Mouse (Mus musculus): ENCODE measurements around the gene Iqcg.
"Not testable (repeated sequence)": the region's sequence is repeated elsewhere in the genome, so short reads cannot be mapped to it uniquely, and the experiment has no call there.

Gene Iqcg

DNA sequence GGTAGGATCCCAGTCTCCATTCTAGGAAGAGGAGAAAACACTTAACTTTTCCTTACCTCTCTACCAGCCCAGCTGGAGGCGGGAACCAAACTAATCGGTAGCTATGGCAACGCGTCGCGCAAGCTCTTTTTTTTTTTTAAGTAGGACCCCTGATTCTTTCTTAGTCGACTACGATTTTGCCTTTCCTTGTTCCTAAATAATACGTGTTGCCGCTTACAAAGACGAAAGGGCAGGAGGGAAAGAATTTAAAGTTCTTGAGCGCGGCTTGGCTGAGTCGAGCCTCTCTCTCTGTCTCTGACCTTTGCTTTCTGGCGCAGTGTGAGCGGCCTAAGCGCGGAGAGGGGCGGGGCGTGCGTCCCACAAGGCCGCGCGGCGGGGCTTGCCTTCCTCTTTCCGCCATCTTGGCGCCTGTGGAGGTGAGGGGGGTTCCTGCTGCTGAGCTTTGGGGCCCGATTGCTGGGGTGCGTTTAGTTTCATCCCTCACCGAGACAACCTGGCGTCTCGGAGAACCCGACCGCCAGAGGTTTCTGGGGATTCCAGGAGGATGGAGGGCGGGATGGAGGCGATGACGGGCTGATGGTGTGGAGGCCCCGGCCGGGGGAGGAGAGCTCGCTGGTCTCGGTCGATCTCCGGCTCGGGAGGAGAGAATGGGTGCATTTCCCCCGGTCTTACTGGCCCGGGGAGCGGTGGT lies at the start of gene Iqcg, which contains the start of gene Rpl35a:
TSS of gene Iqcg (minus strand) at position 124 of the 691 bp plus-strand sequence.
TSS of gene Rpl35a (plus strand) at position 359 of the 691 bp plus-strand sequence.
- DNase-seq (ENCODE audit: low spot score), result peak; percentile 88

DNA sequence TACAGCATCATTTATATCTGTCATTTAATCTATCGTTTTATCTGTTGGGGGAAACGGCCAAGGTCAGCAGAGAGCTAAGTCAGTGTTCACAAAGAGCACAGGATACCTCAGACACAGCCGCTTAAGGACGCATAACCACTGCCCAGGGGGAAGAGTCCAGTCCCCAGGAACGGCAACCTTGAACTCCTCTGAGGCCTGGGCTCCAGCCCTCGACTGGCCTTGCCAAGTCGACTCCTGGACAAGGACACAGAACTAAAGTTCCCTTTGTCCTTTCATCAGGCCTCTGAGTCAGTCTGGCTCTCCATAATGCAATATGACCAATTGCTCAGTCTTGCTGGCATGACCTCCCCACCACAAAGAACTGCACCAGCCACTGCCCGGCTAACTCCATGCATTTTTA lies 29.6 kb upstream of the Iqcg start:
- DNase-seq (ENCODE audit: low spot score), result no peak

DNA sequence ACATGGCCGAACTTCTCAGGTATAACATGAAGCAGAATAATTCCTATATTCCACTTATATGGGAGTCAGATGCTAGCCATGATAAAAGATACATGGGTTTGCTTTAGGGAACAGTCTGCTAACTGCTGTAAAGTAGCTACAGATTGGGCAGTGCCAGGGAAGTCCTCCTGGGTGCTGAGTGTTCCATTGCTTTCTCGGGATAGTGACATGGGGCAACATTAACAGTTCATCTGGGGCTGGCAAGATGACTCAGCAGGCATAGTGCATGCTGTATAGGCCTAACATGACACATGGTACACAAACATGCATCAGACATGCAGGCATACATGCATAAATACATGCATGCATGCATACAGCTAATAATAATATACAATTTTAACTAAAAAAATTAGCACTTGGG lies 28.0 kb upstream of the Iqcg start:
- no peak for DNase-seq (ENCODE audit: low spot score)

DNA sequence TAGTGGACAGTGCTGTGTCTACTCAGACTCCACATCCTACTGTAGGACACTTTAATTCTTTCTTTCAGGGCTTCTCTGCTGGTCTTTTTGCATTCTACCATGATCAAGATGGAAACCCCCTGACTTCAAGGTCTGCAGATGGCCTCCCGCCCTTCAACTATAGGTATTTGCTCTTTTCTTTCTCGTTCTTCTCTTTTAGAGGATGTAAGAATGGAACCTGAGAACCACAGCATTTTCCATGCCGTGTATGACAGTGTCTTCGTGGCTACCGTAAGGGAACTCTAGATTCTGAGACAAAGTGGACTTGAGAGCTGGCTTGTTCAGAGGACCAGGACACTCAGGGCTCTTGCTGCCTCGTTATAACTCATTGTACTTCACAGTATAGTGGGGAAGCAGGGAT lies 26.9 kb upstream of the Iqcg start:
- DNase-seq (ENCODE audit: low spot score), result no peak

DNA sequence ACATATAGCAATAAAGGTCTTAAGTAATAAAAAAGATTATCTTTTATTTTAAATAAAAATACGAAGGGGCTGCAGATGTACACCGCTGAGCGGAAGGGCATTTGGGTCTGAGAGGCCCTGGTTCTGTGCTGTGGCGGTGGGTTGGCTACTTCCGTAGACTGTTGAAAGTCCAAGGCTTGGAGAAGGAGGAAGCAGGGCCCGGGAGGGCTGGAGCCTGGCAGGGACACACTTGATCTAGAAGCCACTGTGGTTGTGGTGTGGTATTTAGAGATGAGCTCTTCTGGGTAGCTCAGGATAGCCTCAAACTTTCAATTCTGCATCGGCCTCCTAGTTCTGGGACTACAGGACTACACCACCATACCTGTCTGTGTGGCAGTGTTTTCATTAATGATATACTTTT lies 24.0 kb upstream of the Iqcg start:
- no peak for DNase-seq (ENCODE audit: low spot score)

DNA sequence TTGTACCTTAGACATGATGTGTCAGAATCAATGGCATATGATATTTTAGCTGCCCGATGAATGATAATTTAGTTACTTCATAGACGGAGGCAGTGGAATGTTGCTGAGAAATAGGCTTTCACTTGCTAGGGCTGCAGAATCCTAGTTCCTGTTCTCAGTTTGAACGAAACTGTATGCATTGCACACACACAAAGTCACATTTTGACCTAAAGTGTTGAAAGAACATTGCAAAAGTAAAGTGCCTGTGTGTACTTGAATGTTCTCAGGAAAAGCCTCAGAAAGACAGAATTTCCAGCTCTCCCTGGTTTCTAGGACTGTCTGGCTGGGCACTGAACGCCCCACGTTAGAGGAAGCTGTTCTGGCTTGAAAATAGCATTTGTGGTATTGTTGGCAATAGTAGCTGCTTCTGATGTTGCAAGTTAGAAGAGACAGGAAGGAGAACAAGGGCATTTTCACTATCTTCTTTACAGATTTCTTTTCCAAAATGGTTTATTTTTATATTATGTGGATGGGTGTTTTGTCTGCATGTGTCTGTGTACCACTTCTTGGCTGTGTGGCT lies 21.1 kb upstream of the Iqcg start:
- DNase-seq (ENCODE audit: low spot score), result no peak

DNA sequence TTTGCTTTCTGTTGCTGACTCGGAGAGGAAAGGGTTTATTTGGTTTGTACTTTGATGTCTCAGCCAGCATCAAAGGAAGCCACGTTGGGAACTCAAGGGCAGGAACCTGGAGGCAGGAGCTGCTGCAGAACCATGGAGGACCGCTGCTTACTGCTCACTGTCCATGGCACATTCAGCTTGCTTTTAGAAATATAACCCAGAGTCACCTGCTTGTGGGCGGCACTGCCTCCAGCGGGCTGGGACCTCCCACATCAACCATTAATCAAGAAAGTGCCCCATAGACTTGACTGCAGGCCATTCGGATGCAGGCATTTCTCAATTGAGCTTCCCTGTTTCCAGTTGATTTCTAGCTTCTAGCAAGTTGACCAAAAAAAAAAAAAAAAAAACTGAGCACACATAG lies 20.1 kb upstream of the Iqcg start:
- DNase-seq (ENCODE audit: low spot score), result no peak

DNA sequence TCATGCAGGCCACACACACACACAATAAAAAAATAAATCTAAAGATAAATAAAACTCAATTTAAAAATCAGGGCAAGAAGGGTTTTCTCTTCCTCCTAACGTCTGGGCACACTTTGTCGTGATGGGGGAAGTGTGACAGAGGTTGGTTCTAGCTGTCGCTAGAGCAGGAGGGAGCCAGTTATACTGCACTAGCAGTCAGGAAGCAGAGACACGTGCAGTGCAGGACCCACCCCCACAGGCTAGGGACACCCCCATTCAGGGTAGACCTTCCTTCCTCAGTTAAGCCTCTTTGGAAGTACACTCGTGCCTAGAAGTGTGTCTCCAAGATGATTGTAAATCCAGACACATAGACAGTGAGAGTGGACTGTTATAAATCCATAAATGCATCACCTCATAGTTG lies 18.9 kb upstream of the Iqcg start:
- no peak for DNase-seq (ENCODE audit: low spot score)

DNA sequence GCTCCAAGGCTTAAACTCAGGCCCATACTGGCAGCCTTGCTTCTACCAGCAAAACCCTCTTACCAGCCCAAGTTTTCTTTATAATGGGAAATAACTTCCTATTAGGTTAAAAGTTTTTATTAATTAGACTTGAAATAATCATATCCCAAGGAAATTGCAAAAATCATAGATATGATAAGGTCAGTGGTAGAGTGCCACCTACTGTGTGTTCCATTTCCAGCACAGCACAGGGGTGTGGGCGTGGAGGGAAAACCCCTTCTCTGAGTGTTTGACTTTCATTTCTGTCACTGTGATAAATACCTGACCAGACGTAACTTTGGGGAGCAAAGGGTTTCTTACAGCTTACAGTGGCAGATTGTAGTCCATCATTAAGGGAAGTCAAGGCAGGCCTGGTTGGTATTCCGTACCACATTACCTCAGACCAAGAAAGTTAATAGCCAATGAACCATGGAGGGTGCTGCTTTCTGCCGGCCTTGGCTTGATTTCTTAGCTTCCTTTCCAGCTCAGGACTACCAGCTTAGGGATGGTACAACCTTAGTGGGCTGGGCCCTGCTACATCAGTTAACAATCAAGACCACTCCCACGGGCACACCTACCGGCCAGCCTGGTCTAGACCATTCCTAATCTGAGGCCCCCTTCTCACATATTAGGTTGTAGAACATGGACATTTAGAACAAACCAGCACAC lies 17.0 kb upstream of the Iqcg start:
- DNase-seq (ENCODE audit: low spot score), result no peak

DNA sequence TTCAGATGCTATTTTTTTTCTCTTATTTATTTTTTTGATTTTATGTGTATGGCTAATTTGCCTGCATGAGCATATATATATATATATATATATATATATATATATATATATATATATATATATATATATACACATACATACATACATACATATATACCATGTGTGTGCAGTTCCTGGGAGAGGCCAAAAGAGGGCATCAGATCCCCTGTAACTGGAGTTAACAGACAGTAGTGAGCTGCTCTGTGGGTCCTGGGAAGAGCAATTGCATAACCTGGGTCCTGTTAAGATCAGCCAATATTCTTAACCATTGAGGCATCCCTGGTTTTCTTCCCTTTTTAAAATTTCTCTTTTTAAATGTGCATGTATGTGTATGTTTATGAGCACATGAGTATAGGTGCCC lies 14.9 kb upstream of the Iqcg start:
- no peak for DNase-seq (ENCODE audit: low spot score)

DNA sequence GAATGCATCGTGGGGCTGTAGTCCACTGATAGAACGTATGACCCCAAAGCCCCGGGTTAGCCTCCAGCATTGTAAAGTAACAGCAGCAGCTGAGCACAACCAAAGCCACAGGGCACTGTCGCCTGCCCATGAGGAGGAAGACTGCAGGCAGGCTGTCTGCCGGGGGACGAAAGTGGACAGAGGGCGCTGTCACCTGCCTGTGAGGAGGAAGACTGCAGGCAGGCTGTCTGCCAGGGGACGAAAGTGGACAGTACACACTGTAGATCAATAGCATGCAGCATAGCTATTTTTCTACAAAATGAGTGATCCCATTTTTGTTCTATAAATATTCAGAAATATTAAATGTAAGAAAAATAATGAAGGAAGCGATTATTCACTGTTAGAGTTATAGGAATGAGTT lies 8.6 kb upstream of the Iqcg start:
- DNase-seq (ENCODE audit: low spot score), result no peak

DNA sequence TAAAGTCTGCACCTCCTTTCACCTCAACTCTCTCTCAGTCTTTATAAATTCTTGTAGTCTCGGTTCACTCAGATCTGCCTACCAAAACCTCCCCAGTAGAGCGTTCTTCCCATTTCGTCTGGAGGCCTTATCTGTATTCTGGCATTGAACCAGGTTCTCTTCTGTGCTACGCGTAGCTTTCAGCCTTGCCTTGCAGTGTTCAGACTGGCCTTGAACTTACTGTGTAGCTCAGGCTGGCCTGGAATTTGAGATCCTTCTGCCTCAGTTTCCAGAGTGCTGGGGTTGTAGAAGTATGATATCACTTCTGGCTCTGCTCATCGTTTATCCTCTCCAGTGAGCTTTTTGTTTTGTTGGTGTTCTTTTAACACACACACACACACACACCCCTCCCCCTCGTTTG lies 7.2 kb upstream of the Iqcg start:
- no peak for DNase-seq (ENCODE audit: low spot score)

DNA sequence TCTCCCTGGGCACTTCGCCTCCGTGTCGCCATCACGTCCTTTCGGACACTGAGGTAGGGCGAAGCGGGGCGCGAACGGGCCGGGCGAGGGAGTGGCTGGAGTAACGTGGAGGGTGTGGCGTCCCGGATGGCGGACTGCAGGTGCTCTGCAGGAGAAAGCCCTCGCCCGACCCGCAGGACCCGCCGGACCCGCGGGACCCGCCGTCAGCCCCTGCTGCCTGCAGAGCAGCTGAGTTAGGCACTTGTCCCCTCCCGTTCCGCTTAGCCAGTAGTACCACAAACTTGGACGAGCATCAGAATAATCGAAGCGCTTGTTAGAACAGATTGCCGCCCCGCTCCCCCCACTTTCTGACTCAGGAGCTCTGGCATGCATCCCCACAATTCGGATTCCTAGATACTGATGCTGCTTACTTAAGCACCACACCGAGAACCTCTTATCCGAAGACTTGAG lies 6.7 kb upstream of the Iqcg start:
- peak; percentile 21 for DNase-seq (ENCODE audit: low spot score)

DNA sequence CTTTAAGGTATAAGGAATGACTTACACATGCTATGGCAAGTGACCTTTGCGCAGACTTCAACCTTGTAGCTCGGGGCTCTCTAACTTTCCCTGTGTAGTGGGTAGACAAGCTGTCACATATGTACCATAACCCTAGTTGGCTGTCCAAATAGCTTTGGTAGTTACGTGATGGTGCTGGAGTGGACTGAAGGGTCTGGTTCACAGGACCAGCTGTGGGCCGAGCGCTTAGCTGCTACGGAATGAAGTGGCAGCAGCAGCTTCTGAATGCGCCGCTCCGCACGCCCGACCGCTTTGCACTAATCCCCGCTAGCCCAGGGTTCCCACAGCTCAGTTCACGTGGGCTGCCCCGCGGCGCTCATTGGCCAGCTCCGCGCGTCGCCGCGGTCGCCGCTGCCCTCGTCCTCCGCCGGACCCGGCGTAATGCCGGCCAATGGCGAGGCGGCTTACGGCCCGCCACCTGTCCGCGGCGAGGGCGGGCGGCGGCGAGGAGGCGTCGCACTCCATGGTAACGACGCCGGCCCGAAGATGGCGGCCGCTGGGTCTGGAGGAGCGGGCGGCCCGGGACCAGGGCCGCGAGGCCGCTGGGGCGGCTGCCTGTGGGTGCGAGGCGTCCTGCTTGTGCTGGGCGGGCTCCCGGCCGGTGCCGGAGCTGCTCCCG lies 6.1 kb upstream of the Iqcg start, which contains the start of gene Lmln:
TSS of gene Lmln (plus strand) at position 498 of the 658 bp plus-strand sequence.
- peak; percentile 92 for DNase-seq (ENCODE audit: low spot score)

DNA sequence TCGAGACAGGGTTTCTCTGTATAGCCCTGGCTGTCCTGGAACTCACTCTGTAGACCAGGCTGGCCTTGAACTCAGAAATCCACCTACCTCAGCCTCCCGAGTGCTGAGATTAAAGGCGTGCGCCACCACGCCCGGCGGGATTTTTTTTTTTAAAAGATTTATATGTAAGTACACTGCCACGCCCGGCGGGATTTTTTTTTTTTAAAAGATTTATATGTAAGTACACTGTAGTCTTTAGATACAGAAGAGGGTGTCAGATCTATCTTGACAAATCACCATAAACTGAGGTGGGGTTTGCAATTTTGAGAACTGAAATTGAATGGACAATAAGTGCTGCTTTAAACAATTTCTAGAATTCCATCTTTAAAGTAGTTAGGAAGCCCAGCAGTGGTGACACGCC lies 5.4 kb upstream of the Iqcg start:
- DNase-seq (ENCODE audit: low spot score), result no peak

DNA sequence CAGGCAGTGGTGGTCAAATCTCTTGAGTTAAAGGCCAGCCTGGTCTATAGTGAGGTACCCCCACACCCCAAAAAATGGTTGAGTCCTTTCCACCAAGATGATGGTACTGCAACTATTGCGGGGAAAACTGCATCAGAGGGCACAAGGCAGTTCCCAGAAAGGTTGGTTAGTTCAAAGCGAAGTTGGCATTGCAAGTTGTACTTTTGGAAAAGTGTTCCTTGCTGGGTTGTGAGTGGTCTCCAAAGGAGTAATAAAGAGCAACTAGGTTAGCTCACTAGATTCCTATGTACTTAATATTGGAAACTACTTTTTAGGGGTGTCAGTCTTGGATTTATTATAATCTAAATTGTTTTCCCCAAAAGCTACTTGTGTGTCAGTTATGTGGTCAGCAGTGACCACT lies 4.9 kb upstream of the Iqcg start:
- no peak for DNase-seq (ENCODE audit: low spot score)

DNA sequence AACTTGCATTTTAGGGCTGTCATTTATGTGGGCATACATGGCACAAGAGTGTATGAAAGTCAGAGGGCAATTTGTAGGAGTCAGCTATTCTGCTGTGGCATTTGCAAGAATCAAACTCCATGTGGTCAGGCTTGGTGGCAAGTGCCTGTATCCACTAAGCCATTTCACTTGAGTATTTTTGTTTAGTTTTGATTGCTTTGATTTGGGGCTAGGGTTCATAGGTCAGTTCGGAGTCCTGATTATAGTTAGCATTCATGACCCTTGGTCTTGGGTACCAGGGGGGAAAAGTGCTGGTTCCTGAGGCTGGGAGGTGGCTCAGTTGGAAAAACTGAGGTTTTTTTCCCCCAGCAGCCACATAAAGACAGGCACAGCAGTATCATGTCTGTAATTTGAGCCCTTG lies 3.5 kb upstream of the Iqcg start:
- DNase-seq (ENCODE audit: low spot score), result no peak

DNA sequence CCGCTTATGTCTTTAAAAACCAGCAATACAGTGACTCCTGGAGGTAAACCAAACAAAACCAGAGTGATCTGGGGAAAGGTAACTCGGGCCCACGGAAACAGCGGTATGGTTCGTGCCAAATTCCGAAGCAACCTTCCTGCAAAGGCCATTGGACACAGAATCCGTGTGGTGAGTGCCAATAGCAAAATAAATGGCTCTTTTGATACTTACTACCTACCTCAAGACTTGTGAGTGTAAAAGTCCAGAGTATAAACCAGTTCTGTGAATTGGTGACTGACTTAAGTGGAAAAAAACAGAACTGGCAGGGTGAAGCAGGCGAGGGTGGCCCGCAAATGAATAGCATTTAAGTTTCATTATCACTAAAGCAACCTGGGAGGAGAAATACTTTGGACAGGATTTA lies 2.6 kb upstream of the Iqcg start:
- DNase-seq (ENCODE audit: low spot score), result not testable (repeated sequence)

DNA sequence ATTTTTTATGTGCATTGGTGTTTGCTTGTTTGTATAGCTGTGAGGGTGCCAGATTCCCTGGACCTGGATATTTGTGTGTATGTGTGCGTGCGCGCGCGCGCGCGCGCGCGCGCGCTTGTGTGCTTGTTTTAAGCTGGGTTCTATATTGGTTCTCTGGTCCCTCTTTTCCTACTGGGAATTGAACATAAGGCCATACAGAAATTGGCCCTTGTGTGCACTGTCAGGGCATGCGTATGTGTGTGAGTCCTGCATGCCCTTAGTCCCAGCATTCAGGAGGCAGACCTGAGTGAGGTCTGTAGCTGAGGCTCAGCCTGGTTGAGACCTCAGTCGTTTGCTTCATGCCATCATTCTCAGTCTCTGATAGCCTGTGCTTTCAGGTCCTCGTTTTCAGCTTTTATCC lies 2.0 kb upstream of the Iqcg start:
- DNase-seq (ENCODE audit: low spot score), result no peak

DNA sequence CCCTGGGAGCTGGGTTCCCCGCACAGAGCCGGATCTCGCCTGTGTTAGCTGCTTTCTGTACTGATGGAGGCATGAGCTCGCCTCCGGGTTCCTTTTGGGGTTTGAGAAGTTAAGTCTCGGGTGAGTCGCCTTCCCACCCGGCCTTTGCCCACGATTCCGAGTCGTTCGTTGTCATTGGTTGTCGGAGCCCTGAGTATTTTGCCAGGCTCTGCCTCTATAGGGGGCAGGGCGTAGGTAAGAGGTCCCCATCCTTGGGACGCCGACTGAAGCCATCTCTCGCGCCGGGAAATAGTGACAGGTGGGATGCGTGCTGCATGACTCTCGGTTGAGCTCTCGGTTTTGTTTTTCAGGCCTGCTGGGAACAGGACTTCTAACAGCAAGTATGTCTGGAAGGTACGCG lies 768 bp upstream of the Iqcg start:
- no peak for DNase-seq (ENCODE audit: low spot score)

DNA sequence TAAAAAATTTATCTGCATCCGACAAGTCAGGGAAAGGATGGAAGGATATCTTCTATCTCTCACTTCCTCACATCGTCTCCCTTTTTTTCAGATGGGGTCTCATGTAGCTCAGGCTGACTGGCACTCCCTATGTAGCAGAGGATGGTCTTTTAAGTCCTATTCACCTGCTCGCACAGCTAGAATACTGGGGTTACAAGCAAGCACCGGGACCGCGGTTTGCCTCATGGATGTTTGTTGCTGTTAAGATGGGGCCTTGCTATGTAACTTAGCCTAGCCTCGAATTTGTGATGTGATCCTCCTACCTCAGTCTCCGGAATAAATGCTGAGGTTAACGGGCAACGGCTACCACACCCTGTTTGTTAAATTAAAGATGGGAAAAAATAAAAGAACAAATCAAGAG lies 363 bp downstream of the Iqcg start:
- no peak for DNase-seq (ENCODE audit: low spot score)

DNA sequence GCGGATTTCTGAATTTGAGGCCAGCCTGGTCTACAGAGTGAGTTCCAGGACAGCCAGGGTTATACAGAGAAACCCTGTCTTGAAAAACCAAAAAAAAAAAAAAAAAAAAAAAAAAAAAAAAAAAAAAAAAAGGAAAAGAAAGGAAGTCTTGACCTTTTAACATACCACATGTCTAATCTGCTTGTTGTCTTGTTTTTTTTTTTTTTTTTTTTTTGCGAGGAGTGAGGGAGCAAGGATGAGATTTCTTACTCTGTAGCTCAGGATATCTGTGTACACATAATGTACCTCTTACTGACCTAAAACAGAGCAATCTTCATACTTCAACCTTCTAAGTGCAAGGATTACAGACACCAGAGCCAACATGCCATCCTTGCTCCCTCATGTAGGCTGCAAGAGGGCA lies 1.1 kb downstream of the Iqcg start:
- DNase-seq (ENCODE audit: low spot score), result not testable (repeated sequence)

DNA sequence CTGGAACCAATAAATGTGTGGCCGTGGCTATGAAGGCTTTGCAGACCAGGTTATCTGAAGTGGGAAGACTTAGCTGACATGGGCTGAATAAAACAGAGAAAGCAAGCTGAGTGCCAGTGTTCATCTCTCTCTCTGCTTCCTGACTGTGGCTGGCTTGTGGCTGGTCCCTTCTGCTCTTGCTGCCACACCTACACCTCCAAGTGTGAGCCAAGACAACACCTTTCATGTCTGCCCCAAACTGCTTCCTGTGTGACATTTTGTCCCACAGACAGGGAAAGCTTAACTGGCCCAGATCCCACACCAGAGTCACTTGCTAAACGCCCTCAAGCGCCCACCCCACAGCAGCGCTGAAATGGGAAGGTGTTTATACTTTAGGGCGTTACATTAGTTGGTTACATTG lies 2.9 kb downstream of the Iqcg start:
- DNase-seq (ENCODE audit: low spot score), result no peak

All from lung, postnatal 25 days (tissue).